In genomic region chr10:77922681-77923080, GRCm38 (mm10) we compare ENCODE assay signal across 24 mouse cellular contexts. TPM values are rescaled to one million over a fixed set of nuclear protein-coding genes. Genes with fewer than 3 reads are reported as not detected.
DNase-seq lines count a peak whose midpoint lies in the region; ATAC-seq lines count a peak whose summit lies in the region.
"Had no signal": no experiment of that assay in that cellular context is flagged by ENCODE, and none has a peak within 500 bp of the region (broad histone marks: within the 10 kb centered on the region; RNA-seq: fewer than 3 reads in every experiment).

No protein-coding gene starts in this region.

- H3K27ac ChIP-seq in embryonic facial prominence, embryonic 14.5 days (replicated peaks; ENCODE audit: low read depth, low read length) = no peak overlapping the region
- no peak overlapping the region for H3K27ac ChIP-seq in embryonic facial prominence, embryonic 10.5 days (replicated peaks)
- H3K27ac ChIP-seq: heart, embryonic 13.5 days; hindbrain, embryonic 14.5 days; layer of hippocampus, adult 2 months; limb, embryonic 12.5 days; liver, embryonic 15.5 days; midbrain, embryonic 15.5 days had no signal

- H3K4me2 ChIP-seq in embryonic facial prominence, embryonic 14.5 days (ENCODE audit: low read depth, low read length) = no peak overlapping the region
- H3K4me2 ChIP-seq: heart, embryonic 13.5 days; hindbrain, embryonic 14.5 days; limb, embryonic 12.5 days; liver, embryonic 15.5 days; lung, embryonic 14.5 days; midbrain, embryonic 15.5 days had no signal

- no peaks in the 10 kb centered on the region for H3K4me1 ChIP-seq in embryonic facial prominence, embryonic 14.5 days (ENCODE audit: control insufficient read depth, insufficient read depth, low read length)
- H3K4me1 ChIP-seq in embryonic facial prominence, embryonic 10.5 days = no peaks in the 10 kb centered on the region
- H3K4me1 ChIP-seq: heart, embryonic 13.5 days; liver, embryonic 15.5 days; midbrain, embryonic 15.5 days had no signal

- no peaks in the 10 kb centered on the region for H3K9me3 ChIP-seq in embryonic facial prominence, embryonic 14.5 days (ENCODE audit: control insufficient read depth, low read length)
- H3K9me3 ChIP-seq in embryonic facial prominence, embryonic 10.5 days = no peaks in the 10 kb centered on the region
- H3K9me3 ChIP-seq: heart, embryonic 13.5 days; limb, embryonic 12.5 days; liver, embryonic 15.5 days; midbrain, embryonic 15.5 days had no signal

- no peak overlapping the region for H3K4me3 ChIP-seq in embryonic facial prominence, embryonic 14.5 days (ENCODE audit: low read depth, low read length)
- H3K4me3 ChIP-seq in embryonic facial prominence, embryonic 10.5 days = no peak overlapping the region
- H3K4me3 ChIP-seq: heart, embryonic 13.5 days; layer of hippocampus, adult 2 months; limb, embryonic 12.5 days; liver, embryonic 15.5 days; midbrain, embryonic 15.5 days had no signal

- DNase-seq in embryonic facial prominence, embryonic 14.5 days (ENCODE audit: low spot score) = peak; percentile 22
- DNase-seq in embryonic facial prominence, embryonic 10.5 days (ENCODE audit: low spot score) = no peak
- peak; percentile 15 for DNase-seq in ovary, postnatal 14 days (ENCODE audit: low spot score)
- no peak for DNase-seq in ovary, postnatal 10 days (ENCODE audit: low spot score)
- DNase-seq in brain, adult 2 months (ENCODE audit: low read depth, low spot score) = peak; percentile 78
- DNase-seq in urinary bladder, adult 2 months (ENCODE audit: low spot score) = no peak
- DNase-seq: adrenal gland, adult 2 months; adrenal gland, postnatal 36 days; cerebellum, adult 2 months; cerebellum, postnatal 14 days; gastrocnemius, postnatal 10 days; heart, postnatal 10 days; kidney, adult 11 months; lung, embryonic 14.5 days; lung, postnatal 14 days; retina, postnatal 1 day had no signal

- no peak for ATAC-seq in embryonic facial prominence, embryonic 14.5 days (ENCODE audit: low read depth)
- ATAC-seq in activated CD4-positive, CD25-positive, alpha-beta regulatory T cell, adult 4 months = no peak
- ATAC-seq: forebrain, embryonic 16.5 days; midbrain, embryonic 15.5 days had no signal

- no peaks in the 10 kb centered on the region for H3K27me3 ChIP-seq in embryonic facial prominence, embryonic 14.5 days (replicated peaks; ENCODE audit: control insufficient read depth, insufficient read depth, low read length)
- H3K27me3 ChIP-seq in embryonic facial prominence, embryonic 10.5 days (replicated peaks; ENCODE audit: low read depth, poor library complexity, severe bottlenecking) = no peaks in the 10 kb centered on the region
- H3K27me3 ChIP-seq: liver, embryonic 15.5 days; midbrain, embryonic 15.5 days had no signal

- H3K36me3 ChIP-seq in embryonic facial prominence, embryonic 14.5 days (ENCODE audit: control insufficient read depth, insufficient read depth, low read length) = no peaks in the 10 kb centered on the region
- H3K36me3 ChIP-seq in embryonic facial prominence, embryonic 10.5 days (replicated peaks) = no peaks in the 10 kb centered on the region
- H3K36me3 ChIP-seq: heart, embryonic 13.5 days; limb, embryonic 12.5 days; liver, embryonic 15.5 days; midbrain, embryonic 15.5 days had no signal

- no peak overlapping the region for H3K9ac ChIP-seq in embryonic facial prominence, embryonic 14.5 days (ENCODE audit: low read depth, low read length)
- H3K9ac ChIP-seq: heart, embryonic 13.5 days; hindbrain, embryonic 14.5 days; limb, embryonic 12.5 days; liver, embryonic 15.5 days; lung, embryonic 14.5 days; midbrain, embryonic 15.5 days had no signal

- 58% methylated on average over 4 of the region's 4 CpGs for WGBS in embryonic facial prominence, embryonic 14.5 days
- WGBS in embryonic facial prominence, embryonic 10.5 days = 90% methylated on average over 4 of the region's 4 CpGs

RNA-seq across cellular contexts. Expression of gene Lrrc3, which starts 20.3 kb away (rescaled TPM):
- 3.7 and 4.2 TPM in 2 replicates for polyA plus RNA-seq in embryonic facial prominence, embryonic 14.5 days (2014; fragmentation: Nextera tagmentation; extraction: Ambion mirVana)
- polyA plus RNA-seq in embryonic facial prominence, embryonic 10.5 days (2016; fragmentation: Nextera tagmentation; extraction: Ambion mirVana) = 2.2 and 2.3 TPM in 2 replicates
- 2.9 and 4.0 TPM in 2 replicates for polyA plus RNA-seq in urinary bladder, adult 2 months (2012; rRNA removed)
- not detected for polyA plus RNA-seq in activated CD4-positive, CD25-positive, alpha-beta regulatory T cell, adult 4 months (2017; shearing (Covaris generic))

RNA-seq across cellular contexts. Expression of gene Trpm2, which starts 47.7 kb away (rescaled TPM):
- polyA plus RNA-seq in embryonic facial prominence, embryonic 14.5 days (2014; fragmentation: Nextera tagmentation; extraction: Ambion mirVana) = 0.41 and 1.4 TPM in 2 replicates
- polyA plus RNA-seq in embryonic facial prominence, embryonic 10.5 days (2016; fragmentation: Nextera tagmentation; extraction: Ambion mirVana) = 0.54 and 0.85 TPM in 2 replicates
- 0.90 and 1.5 TPM in 2 replicates for polyA plus RNA-seq in urinary bladder, adult 2 months (2012; rRNA removed)
- polyA plus RNA-seq in activated CD4-positive, CD25-positive, alpha-beta regulatory T cell, adult 4 months (2017; shearing (Covaris generic)) = under 1 TPM; 0.38 TPM

RNA-seq across cellular contexts. Expression of gene 1810043G02Rik, which starts 55.6 kb away (rescaled TPM):
- polyA plus RNA-seq in embryonic facial prominence, embryonic 14.5 days (2014; fragmentation: Nextera tagmentation; extraction: Ambion mirVana) = 27.5 and 29.1 TPM in 2 replicates
- polyA plus RNA-seq in embryonic facial prominence, embryonic 10.5 days (2016; fragmentation: Nextera tagmentation; extraction: Ambion mirVana) = 31.0 and 33.7 TPM in 2 replicates
- polyA plus RNA-seq in urinary bladder, adult 2 months (2012; rRNA removed) = 26.9 and 27.3 TPM in 2 replicates
- polyA plus RNA-seq in activated CD4-positive, CD25-positive, alpha-beta regulatory T cell, adult 4 months (2017; shearing (Covaris generic)) = 10 to 100 TPM in 1 of 2 experiments, 1 to 10 TPM in 1; 7.1 to 11.1 TPM

Comparison
In these comparisons a context has a peak if more than half of its experiments do, and no peak if none do; other contexts are left out.
1. DNase-seq: peak in embryonic facial prominence, embryonic 14.5 days (single experiment), ovary, postnatal 14 days (single experiment) and brain, adult 2 months (single experiment); none in embryonic facial prominence, embryonic 10.5 days (single experiment), ovary, postnatal 10 days (single experiment) and urinary bladder, adult 2 months (single experiment).